Mouse (Mus musculus) myocyte (in vitro differentiated cells): ENCODE results near the gene Nfkbie.

Experiments
- CEBPB ChIP-seq: IDR thresholded peaks from 2 replicates; pipeline ENCODE4 v1.6.1; 2011; ENCODE audit warnings: mild to moderate bottlenecking, moderate library complexity; ENCODE audit not compliant: poor library complexity, insufficient read depth, severe bottlenecking
- E2F4 ChIP-seq: IDR thresholded peaks from one replicate; pipeline ENCODE4 v1.6.1; 2011; ENCODE audit warnings: mild to moderate bottlenecking, control low read depth, moderate library complexity; ENCODE audit not compliant: insufficient read depth
- MAX ChIP-seq: IDR thresholded peaks from one replicate; pipeline ENCODE4 v1.6.1; 2011; ENCODE audit warnings: low read depth, mild to moderate bottlenecking, control low read depth
- MYOD1 ChIP-seq, 3 experiments: IDR thresholded peaks; one replicate each; pipeline ENCODE4 v1.6.1; 2011; ENCODE audit warnings: control low read depth in 2 of 3, low read depth in 2 of 3, mild to moderate bottlenecking in 2 of 3, moderate library complexity in 1 of 3; ENCODE audit not compliant: insufficient read length in 2 of 3, control insufficient read depth in 1 of 3
- MYOG ChIP-seq, 3 experiments: IDR thresholded peaks; one replicate each; pipeline ENCODE4 v1.6.1; 2011; ENCODE audit warnings: control low read depth in 2 of 3, low read depth in 2 of 3, mild to moderate bottlenecking in 2 of 3; ENCODE audit not compliant: insufficient read length in 2 of 3, control insufficient read depth in 1 of 3, insufficient read depth in 1 of 3
- POLR2A ChIP-seq: IDR thresholded peaks from one replicate; pipeline ENCODE4 v1.6.1; 2011; ENCODE audit warnings: low read depth, mild to moderate bottlenecking, control low read depth, moderate library complexity; ENCODE audit not compliant: insufficient read length
- POLR2AphosphoS2 ChIP-seq: IDR thresholded peaks from one replicate; pipeline ENCODE4 v1.6.1; 2011; ENCODE audit warnings: low read depth, control low read depth; ENCODE audit not compliant: insufficient read length
- REST ChIP-seq: IDR thresholded peaks from one replicate; pipeline ENCODE4 v1.6.1; 2011; ENCODE audit warnings: mild to moderate bottlenecking, control low read depth, moderate library complexity; ENCODE audit not compliant: insufficient read depth, insufficient read length
- SRF ChIP-seq: IDR thresholded peaks from one replicate; pipeline ENCODE4 v1.6.1; 2011; ENCODE audit warnings: low read depth; ENCODE audit not compliant: control insufficient read depth, insufficient read length
- TCF12 ChIP-seq: IDR thresholded peaks from one replicate; pipeline ENCODE4 v1.6.1; 2011; ENCODE audit warnings: mild to moderate bottlenecking, control low read depth; ENCODE audit not compliant: poor library complexity, insufficient read depth, severe bottlenecking
- USF1 ChIP-seq: IDR thresholded peaks from one replicate; pipeline ENCODE4 v1.6.1; 2011; ENCODE audit warnings: low read depth, mild to moderate bottlenecking, control low read depth, moderate library complexity

GRCm38 (mm10) chr17:45544001-45544872 is 11.3 kb upstream of the Nfkbie start:
- TF ChIP-seq POLR2A (no peak), MAX (no peak), MYOG (IDR thresholded peaks at IDR 0.05; ENCODE audit: control insufficient read depth in 1 of 3, insufficient read depth in 1 of 3, insufficient read length in 2 of 3, low read depth in 2 of 3) (no peak), REST (no peak), TCF12 (no peak), SRF (no peak), E2F4 (no peak), USF1 (no peak), CEBPB (no peak), POLR2AphosphoS2 (no peak), MYOD1 (IDR thresholded peaks at IDR 0.05; ENCODE audit: control insufficient read depth in 1 of 3, insufficient read length in 2 of 3, low read depth in 2 of 3) (no peak)
